Mouse (Mus musculus) spleen, postnatal 4 days (tissue): ENCODE results near the gene Creg1.
A peak's percentile ranks its signal among the peaks of the same experiment; 100 is the strongest.

Source experiments
- DNase-seq, 2 experiments: peaks; one replicate each; pipeline ENCODE4 v3.0.0; 2022; ENCODE audit warnings: low spot score in 2 of 2

Gene Creg1

DNA sequence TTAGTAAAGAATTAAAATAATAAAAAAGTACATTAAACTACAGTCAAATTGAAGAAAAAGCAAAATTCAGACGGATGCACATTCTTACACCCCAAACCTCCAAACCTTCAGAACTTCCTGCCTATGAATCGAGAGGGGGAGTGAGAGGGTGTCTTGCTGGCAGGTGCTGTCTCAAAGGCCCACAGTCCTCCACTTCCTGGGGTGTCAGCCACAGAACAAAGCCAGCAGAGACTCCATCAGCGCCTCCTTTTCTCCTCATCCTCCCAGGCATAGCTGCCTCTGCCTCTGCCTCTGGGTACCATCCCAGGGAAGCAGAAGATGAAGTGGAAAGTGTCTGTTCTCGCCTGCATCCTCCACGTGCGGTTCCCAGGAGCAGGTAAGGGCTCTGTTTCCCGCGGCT, 25.0 kb downstream of the Creg1 start, which contains the start of gene Cd247:
Gene Cd247, plus strand, starts transcription at position 171 of the 400 bp plus-strand sequence.
- no peak for DNase-seq

DNA sequence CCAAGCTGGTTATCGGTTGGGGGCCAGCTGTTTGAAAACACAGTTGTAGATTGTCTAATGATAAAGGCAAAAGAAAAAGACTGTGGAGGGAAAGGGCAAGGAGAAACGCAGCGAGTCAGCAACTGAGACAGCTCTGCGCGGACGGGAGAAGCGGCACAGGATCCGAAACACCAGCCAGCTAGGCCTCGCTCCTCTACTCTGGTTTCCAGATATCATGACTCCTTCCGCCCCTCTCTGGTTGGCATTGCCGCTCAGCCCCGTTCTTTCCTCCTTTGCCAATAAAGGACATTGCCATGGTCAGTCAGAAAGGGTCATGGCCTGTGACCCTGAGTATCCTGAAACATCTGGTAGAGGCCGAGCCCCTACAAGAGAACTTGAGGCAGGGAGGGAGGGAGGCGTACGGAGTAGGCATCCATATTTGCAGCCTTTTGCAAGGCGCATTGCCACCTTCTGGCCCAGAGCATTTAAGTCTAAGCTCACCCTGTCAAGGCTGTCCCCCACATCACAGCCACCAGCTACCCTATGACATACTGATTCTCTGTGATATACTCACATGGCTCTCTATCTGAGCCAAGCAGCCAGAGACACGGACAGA, 25.6 kb downstream of the Creg1 start:
- DNase-seq, result no peak

DNA sequence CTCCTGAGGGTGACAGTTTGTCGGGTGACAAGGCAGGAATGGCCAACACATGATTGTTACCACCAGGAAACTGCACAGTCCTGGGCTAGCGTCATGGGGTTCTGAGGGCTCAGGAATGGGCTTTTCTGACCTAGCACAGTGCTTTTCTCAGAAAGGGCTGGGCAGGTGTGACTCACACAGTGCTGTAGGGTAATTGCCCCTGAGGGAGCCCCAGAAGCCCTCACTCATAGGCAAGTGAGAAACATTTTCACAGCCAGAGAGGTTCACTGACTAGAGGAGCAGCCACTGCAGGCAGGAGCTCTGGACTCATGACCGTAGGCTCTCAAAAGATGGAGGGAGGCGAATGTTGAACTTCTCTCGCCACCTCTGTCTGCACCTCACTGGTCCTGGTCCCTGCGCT, 26.4 kb downstream of the Creg1 start:
- no peak for DNase-seq

DNA sequence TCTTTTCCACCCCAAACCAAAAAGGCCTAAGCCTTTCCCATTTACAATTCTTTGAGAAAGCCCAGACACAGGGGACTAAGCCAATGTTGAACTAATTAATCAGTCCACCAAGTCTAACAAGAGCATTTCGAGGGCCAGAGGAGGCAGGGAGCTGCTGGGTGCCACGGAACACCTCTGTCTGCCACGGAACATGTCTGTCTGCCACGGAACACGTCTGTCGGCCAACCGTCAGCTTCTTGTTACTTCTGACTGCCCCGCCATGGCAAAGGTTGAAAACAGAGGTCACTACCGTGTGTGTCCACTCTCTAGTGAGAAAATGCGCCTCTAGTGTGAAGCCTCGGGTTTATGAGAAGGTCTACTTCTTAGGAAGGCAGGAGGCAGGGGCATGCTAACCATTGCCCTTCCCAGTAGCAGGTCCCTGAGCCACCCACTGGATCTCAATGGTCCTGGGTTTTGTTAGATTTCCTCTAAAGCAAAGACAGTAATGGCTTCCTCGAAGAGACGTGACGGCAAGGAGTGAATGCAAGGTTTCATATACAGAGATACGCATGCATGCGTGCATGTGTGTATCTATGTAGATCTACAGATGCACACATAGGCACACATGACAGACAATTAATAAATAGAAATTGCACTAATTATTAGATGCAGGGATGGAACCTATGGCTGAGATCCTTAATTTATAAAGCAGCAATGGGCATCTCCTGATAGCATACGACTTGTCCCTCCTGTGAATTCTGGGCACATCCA, 27.1 kb downstream of the Creg1 start:
- no peak for DNase-seq

DNA sequence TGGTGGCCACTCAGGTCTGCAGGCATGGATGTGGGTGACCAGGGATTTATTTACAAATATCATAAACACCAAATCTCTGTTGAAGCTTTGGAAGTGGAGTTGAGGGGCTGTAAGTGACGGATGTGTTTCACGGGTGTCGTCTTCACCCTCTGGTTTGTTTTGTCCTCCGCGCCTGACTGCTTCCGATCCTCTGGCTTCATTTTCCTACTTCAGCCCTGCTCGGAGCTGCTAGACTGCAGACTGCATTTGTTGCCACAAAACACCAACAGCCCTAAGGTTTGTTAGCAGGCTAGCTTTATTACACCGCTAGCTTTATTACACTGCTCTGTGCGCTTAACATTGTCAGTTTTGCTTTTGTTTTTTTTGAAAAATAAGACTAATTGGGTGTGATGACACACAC, 27.9 kb downstream of the Creg1 start:
- DNase-seq, result no peak

DNA sequence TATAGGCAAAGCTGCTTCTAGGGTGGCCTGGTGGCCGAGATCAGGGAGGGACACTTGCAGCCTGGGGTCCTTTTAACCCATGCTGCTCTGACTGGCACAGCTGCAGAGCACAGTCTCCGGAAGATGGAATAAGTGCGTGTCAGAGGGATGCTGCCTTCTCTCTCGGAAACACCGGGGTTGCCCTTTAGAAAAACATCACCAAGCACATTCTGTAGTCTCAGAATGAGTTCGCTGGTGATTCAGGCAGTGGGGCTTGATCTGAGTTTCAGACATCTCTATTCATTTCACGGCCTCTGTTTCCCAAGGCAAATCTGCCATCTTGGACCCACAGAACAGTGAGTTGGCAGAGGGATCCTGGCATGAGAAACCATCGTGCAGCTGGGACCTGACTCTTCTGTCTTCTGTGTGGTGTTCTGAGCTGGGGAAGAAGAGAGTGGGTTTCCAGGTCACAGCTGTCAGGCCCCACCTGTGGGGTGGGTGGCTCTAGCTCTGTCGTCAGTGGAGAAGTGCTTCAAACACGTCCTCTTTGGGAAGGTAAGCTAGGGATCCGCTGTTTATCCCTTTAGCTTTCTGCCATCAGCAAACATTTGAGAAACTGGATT, 38.3 kb downstream of the Creg1 start:
- no peak for DNase-seq

DNA sequence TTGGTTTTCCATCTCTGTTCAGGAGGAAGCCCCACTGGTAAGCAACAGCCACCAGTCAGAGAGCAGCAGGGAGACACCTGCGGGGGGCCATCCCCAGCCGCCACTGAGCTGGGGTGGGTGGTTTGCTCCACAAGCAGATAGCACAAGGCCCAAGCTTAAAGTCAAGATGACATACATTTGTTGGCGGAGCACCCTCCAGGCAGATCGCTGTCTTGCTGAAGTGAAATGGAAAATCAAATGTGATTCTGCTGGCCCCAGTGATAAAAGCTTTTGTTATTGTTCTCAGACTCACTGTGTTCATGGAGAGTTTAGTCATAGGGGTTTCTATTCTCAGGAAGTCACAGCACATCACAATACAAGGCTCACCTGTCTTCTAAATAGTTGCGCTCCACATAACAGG, 39.6 kb downstream of the Creg1 start:
- no peak for DNase-seq

DNA sequence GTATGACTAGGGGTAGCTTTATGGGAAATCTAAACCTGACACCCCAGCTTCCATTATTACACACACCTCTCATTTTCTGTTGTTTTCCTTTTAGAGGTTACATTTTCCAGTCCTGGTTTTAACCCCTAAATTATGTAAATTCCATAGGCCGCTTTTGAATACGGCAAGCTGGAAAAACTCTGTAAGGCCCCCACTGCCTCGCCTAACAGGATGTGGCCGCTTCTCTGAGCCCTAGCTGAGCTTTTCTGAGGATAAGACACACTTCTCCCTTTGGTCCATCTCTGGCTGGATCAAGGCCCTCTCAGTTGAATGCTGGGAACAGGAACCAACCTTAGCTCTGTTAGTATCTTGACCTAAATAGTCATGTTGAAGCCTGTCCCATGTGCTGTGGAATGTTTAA, 40.6 kb downstream of the Creg1 start:
- no peak for DNase-seq

DNA sequence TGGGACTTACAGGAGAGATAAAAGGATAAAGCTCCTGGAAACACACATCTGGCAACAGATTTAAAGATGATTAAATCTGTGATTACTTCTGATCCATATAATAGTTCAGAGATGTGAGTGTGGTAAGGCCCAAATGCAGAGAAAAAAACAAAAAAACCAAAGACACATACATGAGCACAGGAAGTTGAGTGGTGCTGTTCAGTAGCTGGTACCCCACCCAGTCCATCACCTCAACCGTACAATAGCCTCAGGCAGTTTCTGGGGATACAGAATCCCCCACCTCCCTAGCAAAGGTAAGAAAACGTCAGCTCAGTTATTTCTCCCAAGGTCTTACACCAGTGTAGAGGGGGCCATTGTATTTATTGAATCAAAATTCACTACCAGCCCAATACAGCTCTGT, 47.1 kb downstream of the Creg1 start:
- no peak for DNase-seq

DNA sequence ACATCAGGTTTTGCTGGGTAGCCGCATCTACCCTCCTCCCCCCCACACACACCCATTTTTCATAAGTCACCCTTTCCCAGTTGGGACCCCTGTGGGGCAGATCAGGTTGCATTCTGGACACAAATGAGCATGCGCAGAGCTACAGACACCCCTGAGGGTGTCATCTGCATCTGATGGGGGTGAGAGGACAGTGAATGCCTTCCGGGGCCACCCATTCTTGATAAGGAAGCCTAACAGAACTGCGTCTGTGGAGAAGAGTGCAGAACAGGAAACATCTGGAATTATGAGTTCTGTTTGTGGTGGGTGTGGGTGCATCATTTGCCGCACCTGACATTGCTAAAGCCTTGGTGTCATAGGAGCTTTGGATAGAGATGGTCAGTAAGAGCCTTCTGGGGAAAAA, 47.6 kb downstream of the Creg1 start:
- DNase-seq, result no peak

DNA sequence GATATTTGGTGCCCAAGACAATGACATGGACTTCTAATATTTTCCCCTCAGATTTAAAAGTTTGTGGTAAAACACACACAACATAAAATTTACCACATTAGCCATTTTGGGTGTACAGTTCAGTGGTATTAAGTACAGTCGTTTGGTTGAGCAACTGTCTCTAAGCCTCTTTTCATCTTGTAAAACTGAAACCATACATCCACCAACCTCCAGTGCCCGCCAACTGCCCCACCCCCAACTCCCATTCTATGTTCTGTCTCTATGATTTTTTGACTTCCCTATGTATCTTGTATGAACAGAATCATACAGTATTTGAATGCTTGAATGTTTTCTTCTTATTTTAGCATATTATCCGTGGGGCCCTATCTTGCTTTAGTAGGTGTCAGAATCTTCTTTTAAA, 49.2 kb downstream of the Creg1 start:
- DNase-seq, result no peak

DNA sequence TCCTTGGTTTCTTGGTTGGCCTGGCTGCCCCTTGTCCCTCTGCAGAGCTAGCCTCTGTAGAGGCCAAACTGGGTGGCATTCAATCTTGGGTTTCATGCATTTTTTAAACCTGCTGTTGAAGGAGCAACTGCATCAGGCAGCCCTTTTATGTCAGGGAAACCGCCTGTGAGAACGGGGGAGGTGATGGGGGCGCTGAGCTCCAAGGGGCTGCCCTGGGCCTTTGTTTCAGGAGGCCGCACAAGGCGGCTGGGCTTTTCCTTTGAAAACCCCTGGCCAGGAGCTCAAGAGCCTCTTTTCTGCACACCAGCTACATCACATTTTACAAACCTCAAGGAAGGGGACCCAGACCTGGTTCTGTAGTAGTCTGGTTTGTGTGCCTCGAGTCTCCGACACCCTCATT, 50.6 kb downstream of the Creg1 start:
- DNase-seq, result no peak

DNA sequence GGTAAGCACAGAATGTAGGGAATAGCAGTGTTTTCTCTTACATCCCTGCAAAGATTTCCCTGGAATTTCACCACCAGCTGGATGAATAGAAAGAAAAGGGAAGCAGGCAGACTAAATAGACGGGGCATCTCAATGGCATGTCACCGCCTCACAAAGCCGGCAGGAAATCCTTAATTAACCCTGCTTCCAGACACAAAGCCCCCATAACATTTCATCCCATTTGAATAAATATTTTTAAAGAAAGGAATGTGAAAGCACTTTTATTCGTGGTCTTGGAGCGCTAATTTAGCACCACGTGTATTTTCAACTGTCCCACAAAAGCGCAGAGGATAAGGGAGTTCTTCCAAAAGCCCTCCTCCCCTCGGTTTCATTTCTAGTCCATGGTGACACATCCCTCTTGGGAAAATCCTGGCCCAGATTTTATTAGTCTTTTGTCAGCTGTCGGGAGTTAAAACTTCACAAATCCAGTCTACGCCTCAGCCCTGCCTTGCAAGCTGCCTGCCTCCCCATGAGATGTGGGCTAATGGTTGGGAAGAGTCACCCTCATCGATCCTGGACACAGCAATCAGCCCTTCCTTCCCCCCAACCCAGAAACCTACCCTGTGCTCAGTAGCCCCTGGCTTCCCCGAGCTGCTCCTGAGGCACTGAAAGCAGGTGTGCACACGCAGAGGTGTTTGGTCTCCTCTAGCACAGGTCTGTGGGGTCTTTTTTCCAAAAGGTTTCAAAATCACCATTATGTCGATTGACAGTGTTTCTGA, 51.2 kb downstream of the Creg1 start:
- no peak for DNase-seq

DNA sequence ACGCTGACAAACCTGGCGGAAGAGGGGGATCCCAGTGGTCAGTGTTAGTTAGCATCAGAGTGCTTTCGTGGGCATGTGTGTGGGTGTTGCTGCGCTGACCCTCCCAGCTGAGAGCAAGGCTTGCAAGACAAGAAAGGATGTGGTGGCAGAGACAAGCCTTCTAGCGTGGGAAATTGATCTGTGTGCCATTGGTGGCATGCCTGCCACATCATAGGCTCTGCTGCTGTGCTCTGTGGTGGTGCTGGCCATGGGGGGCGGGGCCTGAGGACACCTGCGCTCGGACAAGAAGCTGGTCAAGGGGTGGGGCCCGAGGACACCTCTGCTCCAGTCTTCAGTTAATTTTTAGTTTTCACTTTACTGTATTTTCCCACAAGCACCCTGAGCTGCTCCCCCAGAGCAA, 52.8 kb downstream of the Creg1 start:
- no peak for DNase-seq

DNA sequence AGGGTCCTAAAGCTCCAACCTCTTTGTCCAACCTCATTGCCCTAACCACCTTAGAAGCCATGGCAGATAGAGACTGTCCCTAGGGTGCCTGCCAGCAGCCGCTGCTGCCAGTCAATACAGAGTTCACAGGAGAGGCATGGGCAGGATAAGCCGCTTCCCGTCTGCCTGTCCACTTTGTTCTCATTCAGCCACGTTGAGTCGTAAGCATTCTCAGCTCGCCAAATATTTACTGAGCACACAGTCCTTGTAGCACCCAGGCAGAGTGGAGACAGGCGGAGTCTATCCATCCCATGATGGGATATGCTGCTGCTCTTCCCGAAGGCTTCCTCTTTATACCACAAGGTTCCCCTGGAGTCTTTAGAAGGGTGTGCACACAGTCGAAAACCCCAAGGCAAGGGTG, 53.7 kb downstream of the Creg1 start:
- DNase-seq, result no peak

DNA sequence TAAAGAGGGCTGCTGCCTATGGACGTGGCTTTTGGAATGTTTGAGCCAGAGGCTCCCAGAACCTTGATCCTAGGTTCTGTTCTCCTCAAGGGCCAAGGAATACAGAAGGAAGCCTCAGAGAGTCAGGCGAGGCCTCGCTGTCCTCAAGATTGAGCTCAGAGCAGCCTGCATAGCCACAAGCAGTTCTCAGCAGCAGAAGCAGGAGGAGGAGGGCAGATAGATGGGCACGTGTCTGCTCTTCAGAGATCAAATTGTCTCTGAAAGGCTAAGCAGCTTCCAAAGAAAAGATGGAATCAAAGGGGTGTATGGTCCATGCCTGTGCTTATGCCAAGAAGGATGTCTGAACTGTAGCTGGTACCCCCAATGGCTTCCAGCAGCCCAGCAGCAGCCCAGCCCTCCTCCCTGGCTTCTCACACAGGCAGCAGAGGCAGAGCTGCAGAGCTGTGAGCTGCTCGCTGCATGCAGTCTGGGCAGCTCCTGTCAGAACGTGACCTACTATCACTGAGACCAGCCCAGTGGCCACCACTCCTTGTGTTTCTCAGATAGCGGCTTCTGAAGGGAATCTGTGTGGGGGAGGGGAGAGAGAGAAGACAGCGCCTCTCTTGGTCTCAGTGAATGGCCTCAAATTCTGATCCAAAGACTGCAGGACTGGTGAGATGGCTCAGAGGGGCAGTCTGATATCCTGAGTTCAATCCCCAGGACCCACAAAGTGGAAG, 54.8 kb downstream of the Creg1 start:
- DNase-seq, result peak; percentile 51 to 69

DNA sequence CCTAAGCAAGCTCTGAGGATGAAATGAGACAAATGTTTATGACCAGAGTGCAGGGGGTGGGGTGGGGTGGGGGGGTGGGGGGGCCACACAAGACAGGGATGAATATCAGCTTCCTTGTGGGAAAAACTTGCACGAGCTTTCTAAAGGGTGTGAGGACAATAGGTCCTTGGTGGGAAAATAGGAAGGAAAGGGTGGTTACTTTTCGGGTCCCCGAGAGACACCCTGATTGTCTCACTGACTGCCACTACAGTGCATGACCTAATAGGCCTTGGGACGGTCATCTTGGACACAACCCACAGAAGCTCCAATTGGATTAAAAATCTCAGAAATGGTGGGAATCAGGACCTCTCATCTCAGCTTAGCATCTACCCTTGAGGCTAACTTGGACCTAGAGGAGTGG, 55.6 kb downstream of the Creg1 start:
- no peak for DNase-seq

DNA sequence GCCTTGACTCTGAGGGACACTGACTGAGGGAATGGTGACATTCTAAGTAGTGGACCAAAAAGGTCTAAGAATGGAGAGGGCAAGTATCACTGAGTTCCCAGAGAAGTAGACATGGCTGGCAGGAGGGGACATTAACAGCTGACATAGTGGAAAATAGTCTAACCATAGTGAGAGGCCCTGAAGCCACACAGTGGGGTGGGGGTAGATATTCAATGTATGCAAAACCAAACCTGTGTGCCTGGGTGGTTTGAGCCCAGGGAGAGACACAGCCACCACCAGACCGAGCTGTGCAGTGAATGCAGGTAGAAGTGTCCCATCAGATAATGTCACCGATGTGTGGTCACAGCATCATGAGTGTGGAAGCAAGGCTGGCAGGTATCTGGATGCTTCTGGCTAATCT, 58.5 kb downstream of the Creg1 start:
- DNase-seq, result no peak
